ENCODE assay signal across 13 mouse cellular contexts in the genomic region with DNA sequence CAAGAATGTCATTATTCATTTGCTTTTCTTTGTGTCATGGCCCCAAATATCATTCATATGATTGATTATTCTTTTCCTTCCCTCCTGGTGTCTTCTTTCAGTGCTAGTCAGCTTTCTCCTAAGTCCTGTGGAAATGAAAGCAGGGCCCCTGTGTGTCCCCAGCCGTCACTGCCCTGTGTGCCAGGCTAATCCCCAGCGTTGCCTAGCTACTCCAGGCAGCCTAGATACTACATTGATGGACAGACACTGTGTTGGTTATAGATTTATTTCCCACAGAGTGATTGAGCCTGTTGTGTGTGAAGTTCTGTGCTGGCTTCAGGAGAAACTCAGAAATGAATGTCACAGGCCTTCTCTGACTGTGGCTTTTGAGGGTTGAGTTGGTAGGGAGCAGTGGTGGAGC.
"Had no signal": no experiment of that assay in that cellular context is flagged by ENCODE, and none has a peak within 500 bp of the region (broad histone marks: within the 10 kb centered on the region; RNA-seq: fewer than 3 reads in every experiment).

No protein-coding gene starts in this region.

- H3K4me3 ChIP-seq: limb, embryonic 12.5 days; liver, embryonic 13.5 days; lung, embryonic 15.5 days; megakaryocyte, embryonic 14.5 days; neural tube, embryonic 12.5 days had no signal

- H3K4me2 ChIP-seq: limb, embryonic 12.5 days; liver, embryonic 13.5 days; lung, embryonic 15.5 days; neural tube, embryonic 12.5 days had no signal

- DNase-seq: kidney, adult 2 months; kidney, postnatal 25 days; liver; liver, embryonic 13.5 days; liver, postnatal 0 days; lung, postnatal 14 days; right cerebral cortex, postnatal 14 days; thymus, postnatal 36 days had no signal

- H3K4me1 ChIP-seq: limb, embryonic 12.5 days; lung, embryonic 15.5 days; neural tube, embryonic 12.5 days had no signal

- H3K27ac ChIP-seq: limb, embryonic 12.5 days; liver, embryonic 13.5 days; lung, embryonic 15.5 days; macrophage; neural tube, embryonic 12.5 days had no signal

- H3K9me3 ChIP-seq: limb, embryonic 12.5 days; liver, embryonic 13.5 days; lung, embryonic 15.5 days; megakaryocyte, embryonic 14.5 days; neural tube, embryonic 12.5 days had no signal

- ATAC-seq: liver, postnatal 0 days had no signal

- H3K27me3 ChIP-seq: limb, embryonic 12.5 days; liver, embryonic 13.5 days; lung, embryonic 15.5 days; megakaryocyte, embryonic 14.5 days; neural tube, embryonic 12.5 days had no signal

- H3K9ac ChIP-seq: limb, embryonic 12.5 days; liver, embryonic 13.5 days; liver, postnatal 0 days; lung, embryonic 15.5 days; neural tube, embryonic 12.5 days had no signal
